Mouse (Mus musculus) liver, adult (tissue): Measurements from ENCODE around the gene Wnt1.

Source experiments
- GATA4 ChIP-seq: IDR thresholded peaks from 2 replicates; pipeline ENCODE4 v1.6.1; 2014; ENCODE audit warnings: mild to moderate bottlenecking, low read length; ENCODE audit not compliant: insufficient replicate concordance

Wnt1 gene

DNA sequence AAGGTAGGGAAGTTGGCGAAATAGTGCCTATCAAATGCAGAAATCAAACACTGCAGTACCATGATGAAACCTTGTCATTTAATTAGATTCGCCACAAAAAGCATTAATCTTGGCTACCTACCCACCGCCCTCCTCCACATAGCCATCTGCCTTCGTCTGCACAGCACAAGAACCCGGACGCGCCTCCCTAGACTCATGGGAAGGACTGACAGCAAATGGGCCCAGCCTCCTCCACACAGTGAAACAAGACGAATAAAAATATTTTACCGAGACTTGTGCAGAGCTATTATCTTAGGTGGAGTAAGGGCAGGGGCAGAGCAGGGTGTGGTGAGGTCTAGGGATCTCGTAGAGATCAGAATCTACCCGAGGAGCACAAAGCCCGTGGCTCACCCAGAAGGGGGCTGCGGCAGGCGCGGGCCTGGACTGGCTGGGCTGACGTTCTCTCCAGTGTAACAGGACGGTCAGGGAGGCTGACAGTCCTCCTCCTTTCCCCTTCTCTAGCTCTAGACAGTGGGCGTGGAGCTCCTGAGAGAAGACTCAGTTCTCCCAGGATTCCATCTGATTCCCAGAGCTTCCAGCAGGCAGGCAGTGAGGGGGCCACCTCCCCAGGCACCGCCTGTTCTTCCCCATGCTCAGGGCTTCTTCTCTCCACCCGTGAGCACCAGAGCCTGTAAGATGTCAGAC lies 23.2 kb downstream of the Wnt1 start:
- no peak for TF ChIP-seq GATA4

DNA sequence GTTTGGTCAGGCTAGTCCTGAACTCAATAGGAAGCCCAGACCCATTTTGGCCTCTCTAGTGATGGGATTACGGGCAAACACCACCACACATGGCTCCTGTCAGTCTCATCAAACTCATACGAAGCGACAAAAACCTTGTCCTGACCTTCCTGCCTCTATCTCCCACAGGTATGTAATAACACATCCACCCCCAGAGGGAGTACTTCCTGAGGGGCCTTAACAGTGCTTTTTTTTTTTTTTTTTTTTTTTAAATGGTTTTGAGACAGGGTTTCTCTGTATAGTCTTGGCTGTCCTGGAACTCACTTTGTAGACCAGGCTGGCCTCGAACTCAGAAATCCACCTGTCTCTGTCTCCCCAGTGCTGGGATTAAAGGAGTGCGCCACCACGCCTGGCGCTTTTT lies 28.5 kb downstream of the Wnt1 start:
- TF ChIP-seq GATA4, result no peak

- TF ChIP-seq GATA4, result no peak
Observed at GRCm38 (mm10) chr15:98820937-98821336, 31.3 kb downstream of the Wnt1 start.

GRCm38 (mm10) chr15:98821403-98821802 lies 31.7 kb downstream of the Wnt1 start:
- no peak for TF ChIP-seq GATA4

- no peak for TF ChIP-seq GATA4
Observed at GRCm38 (mm10) chr15:98822147-98822546, 32.5 kb downstream of the Wnt1 start.

GRCm38 (mm10) chr15:98823434-98823833 lies 33.8 kb downstream of the Wnt1 start:
- TF ChIP-seq GATA4, result no peak

- TF ChIP-seq GATA4, result no peak
Observed at GRCm38 (mm10) chr15:98827611-98828011, 38.0 kb downstream of the Wnt1 start.

- peak; percentile 44; the same call in 1 of the 2 replicates for TF ChIP-seq GATA4
Observed at GRCm38 (mm10) chr15:98830736-98831683, 41.4 kb downstream of the Wnt1 start, which contains the start of gene Prkag1. Gene Prkag1 (minus strand): TSS chr15:98831521.

- TF ChIP-seq GATA4, result no peak
Observed at GRCm38 (mm10) chr15:98831684-98832035, 42.0 kb downstream of the Wnt1 start.

DNA sequence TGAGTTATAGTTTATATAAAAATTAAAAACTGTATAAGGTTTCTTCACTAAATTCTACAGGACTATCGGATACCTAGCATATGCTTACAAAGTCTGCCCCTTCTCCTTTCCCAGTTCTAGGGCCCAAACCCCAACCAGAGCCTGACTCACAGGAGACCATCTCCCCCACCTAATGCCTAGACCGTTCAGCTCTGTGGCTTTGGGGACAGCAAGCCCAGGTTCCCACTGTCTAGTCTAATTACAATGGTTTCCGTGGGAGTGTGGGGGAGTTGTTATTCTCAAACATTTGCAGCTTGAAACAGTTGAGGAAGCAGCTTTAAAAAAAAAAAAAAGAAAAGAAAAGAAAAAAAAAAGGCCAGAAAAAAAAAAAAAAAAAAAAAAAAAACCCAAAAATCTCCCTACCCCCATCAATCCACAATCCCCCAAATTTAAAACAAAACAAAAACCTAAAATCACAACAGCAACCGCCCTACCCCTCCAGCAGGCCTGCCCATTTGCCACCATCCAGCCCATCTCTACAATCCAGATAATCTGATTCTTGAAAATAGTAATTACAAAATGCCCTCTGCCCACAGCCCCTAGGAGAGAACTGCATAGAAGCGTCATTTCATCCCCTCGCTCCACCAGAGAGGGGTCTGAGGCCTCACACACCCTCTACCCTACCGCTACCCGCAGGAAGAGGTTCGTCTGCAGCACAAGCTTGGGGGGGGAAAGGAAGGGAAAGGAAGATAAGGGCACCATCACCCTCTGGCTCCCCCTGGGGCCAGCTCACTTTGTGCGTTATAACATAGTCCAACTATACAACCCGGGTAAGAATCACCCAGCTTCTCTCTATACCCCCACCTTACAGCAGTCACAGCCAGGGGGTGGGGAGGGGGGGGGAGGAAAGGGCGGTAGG lies 42.8 kb downstream of the Wnt1 start:
- peak; percentile 30; the same call in 1 of the 2 replicates for TF ChIP-seq GATA4

GRCm38 (mm10) chr15:98833281-98833680 lies 43.6 kb downstream of the Wnt1 start:
- no peak for TF ChIP-seq GATA4

GRCm38 (mm10) chr15:98834059-98834458 lies 44.4 kb downstream of the Wnt1 start:
- TF ChIP-seq GATA4, result no peak

GRCm38 (mm10) chr15:98835291-98835690 lies 45.6 kb downstream of the Wnt1 start:
- TF ChIP-seq GATA4, result no peak

DNA sequence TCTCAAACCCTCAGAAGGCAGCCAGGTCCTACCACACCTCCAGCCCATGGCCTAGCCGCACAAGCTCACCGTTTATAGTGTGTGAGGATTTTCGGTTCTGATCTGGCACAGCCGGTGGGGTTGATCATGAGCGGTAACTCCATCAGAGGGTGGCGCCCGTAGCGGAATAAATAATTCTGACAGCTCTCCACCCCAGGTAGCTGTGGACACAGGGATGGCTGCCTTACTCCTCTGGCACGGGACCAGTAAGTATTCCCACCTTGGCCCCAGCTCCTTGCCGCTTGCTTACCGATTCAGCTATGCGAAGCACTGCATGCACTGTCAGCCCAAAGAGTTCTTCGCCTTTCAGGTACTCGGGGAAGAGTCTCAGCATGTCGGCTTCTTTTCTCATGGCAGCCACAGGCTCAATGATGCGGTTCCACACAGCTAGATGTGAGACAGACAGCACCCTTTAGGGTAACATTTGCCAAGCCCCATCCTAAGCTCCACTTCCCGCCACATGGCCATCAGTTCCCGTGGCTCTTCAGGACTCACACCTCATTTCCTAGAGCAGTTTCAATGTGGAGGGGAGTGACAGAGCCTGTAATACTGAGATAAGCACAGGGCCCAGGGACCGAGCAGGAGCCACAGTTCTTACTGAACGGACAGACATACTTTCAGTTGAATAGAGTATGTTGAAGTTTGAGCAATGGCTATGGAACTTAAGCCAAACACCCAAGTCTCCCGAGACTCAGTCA lies 47.5 kb downstream of the Wnt1 start:
- no peak for TF ChIP-seq GATA4
